Mouse (Mus musculus) thymus, postnatal 14 days (tissue): ENCODE results near the gene Trim66.

Source experiments
- DNase-seq: peaks from one replicate; pipeline ENCODE4 v3.0.0; 2021

The Trim66 gene

DNA sequence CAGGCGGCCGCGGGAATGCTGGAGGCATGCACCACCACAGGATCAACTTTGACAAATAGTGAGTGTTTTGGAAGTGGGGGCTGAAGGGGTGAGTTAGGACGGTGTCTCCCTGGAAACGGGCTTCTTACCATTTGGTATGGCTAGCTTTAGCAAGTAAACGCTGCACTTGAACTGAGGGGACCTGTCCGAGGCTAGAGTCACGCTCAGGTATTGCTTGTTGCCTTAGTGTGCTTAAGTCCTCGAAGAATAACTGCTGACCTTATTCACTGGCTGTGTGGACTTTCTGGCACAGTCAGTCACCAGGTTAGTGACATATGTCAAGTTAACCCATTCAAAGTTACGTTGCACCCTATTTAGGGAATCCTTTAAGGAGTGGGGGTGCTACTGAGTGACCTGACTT is 12.0 kb upstream of the Trim66 start:
- no peak for DNase-seq

DNA sequence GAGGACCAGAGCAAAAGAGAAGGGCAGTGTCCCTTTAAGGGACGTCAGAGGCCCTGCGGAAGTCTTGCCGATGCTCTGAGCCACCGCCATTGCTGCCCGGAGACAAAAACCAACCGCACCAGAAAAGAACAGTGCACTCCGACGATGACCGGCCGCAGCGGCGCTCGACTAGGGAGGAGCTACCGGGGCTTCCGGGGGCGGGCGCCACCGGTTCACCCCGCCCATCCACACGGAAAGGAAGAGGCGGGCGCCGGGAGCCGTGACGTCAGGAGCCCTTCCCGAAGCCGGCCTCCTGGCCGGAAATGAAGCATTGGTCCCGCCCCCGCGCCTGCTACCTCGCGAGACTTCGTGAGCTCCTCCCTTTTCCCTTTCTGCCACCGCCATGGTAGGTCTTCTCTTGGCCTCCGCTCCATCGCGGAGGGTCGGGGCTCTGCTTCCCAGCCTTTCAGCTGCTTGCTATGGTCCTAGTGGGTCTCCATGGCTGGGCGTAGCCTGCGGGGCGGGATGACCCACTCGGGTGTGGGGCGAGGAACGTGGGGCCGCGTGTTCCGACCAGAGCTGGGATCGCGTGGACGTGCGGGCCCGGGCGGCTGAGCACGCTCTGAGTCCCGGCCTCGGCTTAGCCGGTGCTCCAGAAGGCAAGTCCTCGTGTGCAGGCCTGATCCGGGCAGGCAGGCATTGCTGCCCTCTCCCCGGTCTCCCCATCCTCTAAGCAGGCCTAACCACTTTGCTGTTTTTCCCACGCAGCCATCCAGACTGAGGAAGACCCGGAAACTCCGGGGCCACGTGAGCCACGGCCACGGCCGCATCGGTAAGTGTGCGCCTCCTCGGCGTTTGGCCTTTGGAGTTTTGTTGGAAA is 11.1 kb upstream of the Trim66 start, which contains the start of gene Rpl27a:
Rpl27a (plus strand) TSS at position 310 of the 859 bp plus-strand sequence.
- peak; percentile 99 for DNase-seq

DNA sequence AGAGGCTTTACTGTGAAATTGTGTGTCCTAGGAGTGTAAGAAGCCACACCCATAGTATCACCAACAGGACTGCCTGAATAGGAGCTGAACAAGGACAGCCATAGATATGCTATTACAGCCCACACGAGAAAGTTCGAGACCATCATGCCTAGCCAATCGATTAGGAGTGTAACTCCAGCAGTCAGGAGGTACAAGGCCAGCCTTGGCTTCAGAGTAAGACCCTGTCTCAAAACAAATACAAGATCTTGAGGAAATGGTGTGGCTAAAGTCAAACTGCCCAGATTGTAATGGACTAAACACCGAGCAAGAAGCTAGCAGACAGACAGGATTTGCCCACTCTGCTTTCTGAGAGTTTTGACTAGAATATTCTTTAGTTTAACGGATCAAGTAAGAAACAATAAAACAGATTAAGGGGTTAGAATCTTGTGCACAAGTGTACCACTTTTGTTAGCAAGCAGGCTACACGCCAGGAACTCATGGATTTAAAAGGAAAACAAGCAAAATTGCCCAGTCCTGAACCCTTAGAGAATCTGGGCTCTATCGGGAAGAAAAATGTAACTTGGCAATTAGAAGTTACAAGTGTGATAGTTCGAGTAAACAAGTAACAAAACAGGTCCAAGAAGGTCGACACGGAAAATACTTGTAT is 10.2 kb upstream of the Trim66 start:
- DNase-seq = no peak

DNA sequence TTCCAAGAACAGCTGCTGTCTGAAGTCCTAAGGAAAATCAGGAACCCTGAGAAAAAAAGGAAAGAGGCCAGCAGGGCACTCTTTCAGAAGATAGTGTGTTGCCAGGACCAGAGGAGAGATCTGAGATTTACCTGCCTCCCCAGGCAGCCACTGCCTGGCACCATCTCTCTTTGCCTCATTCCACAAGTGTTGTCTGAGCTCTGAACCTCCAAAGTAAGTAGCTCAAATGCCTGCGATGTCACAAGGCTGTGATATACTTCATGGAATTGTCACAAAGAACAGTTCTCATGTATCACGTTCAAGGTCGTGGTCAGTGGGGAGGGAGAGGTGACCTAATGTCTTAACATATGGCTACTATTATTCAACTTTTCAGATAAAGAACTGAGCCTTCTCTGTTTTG is 8.6 kb upstream of the Trim66 start:
- no peak for DNase-seq

DNA sequence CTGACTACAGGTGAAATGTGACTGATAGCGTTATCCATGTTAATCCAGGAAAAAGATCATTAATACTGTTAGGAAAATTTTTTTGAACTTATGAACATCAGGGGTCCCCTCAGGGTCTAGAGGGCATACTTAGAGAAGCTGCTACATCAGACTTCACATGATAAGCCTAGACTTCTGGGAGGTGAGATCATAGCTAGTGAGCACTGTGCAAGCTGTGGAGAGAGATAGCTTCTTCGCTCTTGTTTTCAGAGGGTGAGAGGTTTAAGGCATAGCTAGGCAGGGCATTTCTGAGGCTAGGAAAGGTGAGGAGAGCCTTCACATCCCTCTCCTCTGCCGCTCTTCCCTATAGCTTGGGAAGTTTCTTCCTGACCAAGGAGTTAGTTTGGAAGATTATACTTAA is 3.9 kb upstream of the Trim66 start:
- no peak for DNase-seq

DNA sequence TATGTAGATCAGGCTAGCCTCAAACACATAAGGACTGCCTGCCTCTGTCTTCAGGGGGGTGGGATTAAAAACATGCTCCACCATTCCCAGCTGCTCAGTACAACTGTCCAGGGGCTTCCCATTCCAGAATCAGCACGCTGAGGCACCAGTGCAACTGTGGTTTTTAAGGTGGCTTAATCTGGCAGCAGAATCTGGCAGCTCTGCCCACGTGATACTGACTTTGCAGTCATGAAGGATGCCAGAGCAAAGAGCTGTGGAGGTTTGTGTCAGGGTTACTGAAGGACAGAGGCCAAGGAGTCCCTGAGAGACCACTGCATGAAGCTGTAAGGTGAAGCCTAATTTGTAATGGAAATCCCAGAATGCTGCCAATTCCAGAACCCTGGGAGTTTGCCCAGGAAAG is 2.9 kb upstream of the Trim66 start:
- no peak for DNase-seq

DNA sequence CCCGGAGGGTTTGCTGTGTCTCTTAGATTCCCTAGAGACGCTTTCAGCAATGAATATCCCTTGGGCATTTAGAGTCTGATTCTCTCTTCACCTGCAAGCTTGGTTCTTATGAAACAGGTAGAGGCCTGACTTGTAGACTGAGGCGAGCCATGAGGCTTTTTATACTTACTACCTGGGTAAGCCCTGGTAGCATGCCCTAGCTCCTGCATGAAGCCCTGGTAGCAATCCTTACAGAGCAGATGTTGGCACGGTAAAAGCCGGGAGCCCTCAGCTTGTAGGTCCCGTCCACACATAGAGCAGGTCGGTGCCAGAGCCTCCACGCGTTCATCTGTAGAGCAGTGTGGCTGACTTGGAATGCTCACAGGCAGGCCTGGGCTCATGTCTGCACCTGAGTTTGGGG is 362 bp downstream of the Trim66 start:
- DNase-seq = no peak

DNA sequence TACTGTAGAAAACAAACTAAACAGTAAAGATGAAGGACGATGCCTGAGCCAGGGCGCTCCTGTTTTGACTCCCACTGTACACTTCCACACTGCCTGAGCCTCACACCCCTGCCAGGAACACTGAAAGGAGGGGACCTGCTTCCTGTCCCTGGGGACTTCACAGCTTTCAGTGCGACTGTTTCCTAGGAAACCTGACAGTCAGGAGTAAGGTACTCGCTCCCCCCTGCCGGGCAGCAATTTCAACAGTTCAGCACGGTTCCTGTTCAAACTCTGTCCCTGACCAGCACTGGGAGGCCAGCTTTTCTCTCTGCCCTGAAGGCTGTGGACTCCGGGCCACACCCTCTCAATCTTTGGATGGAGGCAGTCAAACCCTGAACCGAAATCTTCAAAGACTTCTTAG is 815 bp downstream of the Trim66 start:
- DNase-seq = peak; percentile 14

DNA sequence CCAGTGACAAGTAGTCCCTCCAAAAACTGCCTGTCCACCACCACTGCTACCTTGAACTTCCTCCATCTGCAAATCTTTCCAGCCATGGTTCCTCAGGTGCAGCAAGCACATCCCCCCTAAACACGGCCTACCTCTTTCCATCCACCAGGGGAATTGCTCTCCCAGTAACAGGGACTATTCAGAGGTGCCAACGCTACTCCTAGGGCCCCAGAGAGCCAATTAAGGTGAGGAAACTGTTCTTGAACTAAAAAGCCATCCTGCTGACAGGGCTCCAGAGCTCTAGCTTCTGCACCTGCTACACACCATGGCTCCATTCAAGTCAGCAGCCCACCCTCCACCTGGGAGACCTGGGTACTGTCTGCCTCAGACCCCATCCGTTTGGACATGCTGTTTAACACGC is 10.4 kb downstream of the Trim66 start:
- no peak for DNase-seq

DNA sequence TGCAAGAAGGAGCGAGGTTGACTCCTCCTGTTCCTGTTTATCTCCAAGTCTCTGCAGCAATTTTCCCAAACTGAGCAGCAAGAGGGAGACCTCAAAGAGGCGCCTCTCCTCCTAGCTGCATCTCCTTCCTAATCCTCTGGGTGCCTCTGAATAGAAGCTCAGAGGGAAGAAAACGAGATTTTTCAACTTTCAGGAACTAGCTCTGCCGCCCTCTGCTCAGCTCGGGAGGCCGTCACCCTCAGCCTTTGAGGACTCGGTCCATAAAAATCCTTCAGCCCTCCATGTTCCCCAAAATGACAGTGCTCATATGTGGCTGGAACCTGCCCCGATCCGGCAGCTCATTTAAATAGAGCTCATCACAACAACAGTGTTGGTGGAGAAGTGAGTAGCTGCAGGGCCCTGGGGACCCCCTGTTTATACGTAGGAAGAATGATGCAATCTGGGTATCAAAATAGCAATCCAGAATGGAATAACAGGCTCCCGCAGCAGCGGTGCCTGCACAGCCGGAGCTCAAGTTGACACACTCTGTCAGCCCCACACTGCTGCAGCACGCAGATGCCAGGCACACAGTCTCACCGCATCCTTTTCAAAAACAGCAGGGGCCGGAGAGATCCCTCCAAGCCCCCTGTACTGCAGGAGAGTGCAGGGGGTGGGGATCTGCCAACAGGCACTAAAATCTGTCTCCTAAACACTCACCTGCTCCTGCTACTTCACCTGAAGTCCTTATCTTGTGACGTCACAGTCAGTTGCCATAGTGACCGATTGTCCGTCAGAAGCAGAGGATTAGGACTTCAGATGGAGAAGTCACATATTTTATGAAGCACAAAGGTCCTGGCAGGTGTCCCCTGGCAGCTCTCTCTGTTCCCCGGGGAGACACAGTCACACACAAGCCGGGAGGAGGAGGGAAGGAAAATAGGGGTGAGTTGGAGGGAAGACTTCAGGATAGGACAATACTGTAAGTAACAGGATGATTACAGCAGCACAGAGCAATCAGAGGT is 14.3 kb downstream of the Trim66 start:
- no peak for DNase-seq

DNA sequence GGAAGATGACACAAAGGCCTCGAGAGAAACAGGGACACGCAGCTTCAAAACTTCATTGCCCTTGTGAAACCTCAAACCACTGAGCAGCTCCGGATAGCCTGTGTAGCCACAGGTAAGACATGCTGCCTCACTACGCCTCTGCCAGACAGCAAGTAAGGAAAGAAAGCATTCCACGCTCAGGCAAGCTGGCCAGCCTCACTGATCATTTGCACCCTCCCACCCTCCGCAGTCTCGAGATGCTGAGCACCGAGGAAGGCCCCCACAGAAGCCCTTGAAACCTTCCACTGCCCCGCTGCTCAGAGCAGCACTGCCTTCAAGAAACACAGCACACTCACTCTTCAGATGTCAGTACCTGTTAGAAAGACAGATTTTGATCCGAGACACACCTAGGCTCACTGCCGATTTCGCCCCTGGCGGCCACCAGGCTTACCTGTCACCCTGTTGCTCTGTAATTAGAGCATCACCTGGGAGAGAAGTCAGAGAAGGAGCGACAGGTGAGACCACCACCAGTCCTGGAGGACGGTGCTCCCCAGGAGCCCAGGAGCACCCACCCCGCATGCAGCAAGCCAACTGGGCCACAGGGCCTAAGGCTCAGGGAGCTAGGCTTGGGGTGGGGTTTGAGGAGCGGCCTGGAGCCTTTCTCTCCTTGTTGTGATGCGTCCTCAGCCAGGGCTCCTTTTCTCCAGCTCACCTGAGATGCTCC is 15.2 kb downstream of the Trim66 start:
- no peak for DNase-seq

DNA sequence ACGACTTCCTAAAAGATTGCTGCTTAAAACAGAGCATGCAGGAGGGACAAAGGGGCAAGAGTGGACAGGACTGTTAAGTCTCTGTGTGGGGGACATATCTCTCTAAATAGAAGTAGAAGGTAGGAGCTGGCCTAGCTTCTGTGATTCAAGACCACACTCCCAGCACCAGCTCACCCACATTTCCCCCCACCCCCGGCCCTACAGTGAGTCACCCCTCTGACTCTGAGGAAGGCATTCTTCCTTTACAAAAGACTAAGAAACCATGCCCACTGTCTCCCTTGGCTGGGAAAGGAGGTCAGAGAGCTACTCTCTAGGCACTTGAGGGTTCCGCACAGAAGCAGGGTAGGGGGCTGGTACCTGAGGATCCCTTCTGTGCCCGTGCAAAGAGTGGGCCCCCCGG is 23.7 kb downstream of the Trim66 start:
- DNase-seq = no peak

DNA sequence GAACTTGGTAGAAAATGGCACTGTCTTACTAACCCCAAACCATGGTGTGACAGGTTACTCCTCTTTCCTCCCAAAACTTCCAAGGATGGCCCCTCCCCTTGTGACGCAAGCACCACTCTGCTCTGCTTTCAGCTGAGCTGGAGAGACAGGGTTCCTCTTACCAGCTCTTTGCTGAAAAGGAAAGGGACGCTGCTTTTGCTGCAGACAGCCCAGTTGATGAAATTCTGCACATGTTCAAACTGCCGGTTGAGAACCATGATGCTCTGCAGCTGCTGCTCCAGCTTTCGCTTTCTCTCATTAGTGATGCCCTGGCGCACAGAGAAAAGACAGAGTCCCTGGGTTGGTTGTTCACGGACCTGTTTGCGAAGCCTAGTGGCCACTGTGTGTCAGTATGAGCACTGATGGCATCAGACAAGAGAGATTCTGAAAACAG is 27.2 kb downstream of the Trim66 start:
- DNase-seq = peak; percentile 9

DNA sequence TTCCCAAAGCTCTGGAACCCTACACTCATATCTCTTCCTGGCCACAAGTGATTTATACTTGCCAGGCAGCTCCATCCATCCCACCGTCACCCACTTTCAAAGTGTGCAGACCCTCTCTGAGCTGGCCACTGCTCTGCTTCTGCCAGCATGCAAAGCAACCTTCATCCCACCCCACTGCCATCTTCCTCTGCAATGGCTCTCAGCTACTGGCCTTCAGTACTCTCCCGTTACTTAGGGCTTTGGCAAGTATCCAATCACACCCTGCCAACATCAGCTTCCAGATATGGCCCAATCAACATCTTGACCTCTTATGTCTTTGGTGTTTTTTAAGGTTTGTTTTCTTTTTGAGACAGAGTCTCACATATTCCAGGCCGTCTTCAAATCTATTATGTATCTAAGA is 30.0 kb downstream of the Trim66 start:
- no peak for DNase-seq

DNA sequence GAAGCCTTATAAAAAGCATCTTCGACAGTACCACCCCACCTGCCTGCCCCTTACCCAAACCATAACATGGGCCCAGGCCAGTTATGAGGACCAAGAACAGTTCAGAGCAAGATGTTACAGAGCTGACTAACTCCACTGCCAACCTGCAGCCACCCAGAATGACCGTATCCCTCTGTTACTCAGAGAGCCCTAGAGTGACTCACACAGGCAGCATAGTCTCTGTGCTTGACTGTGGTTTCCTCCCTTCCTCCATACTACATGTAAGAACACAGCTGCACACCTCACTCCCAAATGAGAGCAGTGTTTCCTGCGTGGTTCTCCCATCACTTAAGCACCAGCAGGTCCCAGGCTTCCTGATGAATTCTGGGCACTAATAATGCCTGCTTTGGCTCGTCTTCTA is 37.2 kb downstream of the Trim66 start:
- no peak for DNase-seq

DNA sequence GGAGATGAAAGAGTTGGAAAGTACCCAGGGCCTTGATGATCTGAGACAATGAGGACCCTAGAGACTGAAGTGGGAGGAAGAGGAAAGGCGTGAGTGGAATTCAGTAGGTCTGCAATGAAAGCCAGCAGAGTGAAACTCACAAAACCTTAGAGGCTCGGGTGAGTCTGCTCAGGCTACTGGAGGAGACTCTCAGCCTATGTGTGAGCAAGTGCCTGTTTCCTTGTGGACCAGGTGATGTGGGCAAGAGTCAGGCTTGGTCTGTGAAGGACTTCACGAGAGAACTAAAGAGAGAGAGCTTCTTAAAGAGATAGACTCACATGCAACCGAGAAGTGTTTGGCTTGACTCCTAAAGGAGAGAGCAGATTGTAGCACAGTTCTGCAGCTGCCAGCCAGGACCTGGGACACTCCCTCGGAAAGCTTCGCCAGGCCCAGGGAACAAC is 39.7 kb downstream of the Trim66 start:
- DNase-seq = no peak

DNA sequence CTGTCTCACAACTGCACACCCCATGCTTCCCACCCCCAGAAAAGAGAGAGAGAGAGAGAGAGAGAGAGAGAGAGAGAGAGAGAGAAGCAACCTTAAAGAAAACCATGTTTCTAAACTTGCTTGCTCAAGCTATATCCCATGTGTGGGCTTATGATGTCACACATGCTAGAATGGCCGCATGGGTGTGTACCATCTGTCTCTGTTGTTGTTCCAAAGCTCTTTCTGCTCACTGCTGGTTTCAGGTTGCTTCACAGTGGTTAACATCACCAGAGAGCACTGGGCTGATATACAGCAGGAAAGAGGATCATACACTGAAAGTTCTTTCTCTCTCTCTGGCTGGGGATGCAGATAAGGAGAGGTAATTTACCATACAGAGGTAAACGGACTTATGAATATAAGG is 40.3 kb downstream of the Trim66 start:
- DNase-seq = no peak

DNA sequence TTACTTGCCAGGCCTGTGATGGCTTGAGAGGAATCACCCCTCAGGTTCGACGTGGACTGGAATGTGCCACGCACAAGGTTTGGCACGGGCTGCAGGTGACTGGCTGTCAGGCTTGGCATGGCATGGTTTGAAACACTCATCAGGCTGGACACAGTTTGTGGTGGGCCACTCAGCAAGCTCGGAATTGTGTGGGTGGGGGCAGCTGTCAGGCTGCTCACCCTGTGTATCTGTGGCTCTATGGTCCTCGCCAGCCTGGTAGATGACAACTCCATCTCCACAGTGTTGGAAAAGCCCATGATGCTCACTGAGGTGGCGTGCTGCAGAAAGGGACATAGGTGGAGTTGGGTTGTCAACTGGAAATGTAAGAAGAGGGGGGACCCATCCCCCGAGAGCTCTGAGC is 47.2 kb downstream of the Trim66 start:
- DNase-seq = no peak

DNA sequence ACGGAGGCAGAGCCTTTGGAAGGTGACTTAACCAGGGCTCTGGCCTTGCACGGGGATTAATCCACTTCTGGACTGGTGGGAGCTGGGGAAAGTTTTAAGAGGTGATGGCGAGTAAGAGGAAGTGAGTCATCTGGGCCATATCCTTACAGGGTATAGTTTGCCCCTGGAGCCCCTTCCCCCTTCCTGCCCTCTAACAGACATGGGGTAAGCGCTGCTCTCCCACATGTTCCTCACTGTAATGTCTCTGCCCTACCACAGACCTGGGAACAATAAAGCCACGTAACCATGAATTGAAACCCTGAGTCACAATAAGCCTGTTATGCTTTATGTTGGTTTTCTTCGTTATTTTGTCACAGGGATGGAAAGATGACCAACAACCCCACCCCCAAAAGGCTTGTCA is 51.4 kb downstream of the Trim66 start:
- DNase-seq = no peak

DNA sequence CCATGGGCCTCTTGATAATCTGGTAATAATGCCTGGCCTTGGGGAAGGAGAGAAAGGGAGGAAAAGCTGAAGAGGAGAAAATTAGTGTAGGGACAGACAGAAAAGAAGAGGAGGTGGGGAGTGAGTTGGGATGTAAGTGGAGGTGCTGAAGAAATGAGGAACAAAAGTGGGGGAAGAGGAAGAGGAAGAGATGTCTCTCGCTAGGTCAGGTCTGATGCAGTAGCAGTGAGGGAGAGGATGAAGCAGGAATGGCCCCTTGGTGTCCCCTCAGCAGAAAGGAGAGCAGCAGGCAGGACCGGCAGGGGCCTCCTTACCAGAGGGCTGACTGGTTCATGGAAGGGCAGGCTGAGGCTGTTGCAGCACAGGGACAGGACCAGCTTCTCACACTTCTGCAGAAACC is 52.2 kb downstream of the Trim66 start:
- no peak for DNase-seq

DNA sequence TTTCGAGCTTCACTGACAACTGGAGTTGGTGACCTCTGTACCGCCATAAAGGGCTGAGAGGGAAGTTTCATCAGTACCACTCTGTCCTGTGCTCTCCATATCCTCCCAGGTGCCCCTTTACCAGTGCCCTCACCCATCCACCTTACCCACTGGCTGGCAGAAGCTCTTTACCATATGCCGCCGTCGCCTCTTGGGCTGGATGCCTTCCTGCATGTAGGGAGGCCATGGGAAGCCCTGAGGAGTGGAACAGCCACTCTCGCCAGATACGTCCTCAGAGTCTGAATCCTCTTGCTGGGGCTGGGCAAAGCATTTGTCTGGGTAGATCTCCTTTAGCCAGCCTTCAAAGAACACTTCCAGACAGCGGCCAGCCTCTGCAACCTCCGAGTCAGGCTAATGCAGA is 53.1 kb downstream of the Trim66 start:
- DNase-seq = no peak

DNA sequence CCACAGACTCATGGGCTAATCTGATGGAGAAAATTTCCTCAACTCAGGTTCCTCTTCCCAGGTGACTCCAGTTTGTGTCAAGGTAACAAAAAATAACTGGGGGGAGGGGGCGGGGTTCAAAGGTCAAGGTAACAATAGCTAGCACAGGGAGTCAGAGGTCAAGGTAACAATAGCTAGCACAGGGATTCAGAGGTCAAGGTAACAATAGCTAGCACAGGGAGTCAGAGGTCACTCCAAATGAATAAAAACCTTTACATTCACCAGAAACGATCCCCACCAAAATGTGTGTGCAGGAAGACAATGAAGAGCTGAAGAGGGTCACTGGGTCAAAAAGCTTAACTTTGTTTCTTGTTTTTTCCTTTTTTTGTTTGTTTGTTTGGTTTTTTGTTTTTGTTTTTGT is 59.9 kb downstream of the Trim66 start:
- DNase-seq = no peak

DNA sequence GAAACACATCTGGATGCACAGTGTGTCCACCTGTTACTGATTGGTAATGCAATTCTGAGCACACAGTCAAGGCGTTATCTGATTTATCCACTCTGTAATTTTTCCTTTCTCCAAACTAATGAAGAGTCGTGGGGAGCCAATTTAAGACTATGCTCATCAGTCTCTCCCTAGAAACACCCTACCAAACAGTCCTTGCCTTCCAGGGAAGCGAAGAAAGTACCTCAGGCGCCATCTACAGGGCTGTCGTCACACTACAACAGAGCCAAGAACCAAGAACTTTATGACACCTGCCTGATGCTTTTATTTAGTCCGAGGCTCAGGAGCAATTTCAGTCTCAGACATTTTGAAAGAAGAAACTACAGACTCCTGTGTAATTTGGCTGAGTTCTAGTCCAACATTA is 62.9 kb downstream of the Trim66 start:
- DNase-seq = peak; percentile 23
